Mouse (Mus musculus) cerebellum, postnatal 4 days (tissue): ENCODE data around the gene Il25.

Experiments used
- DNase-seq, 2 experiments: peaks; one replicate each; pipeline ENCODE4 v3.0.0; 2022; ENCODE audit warnings: low spot score in 2 of 2, mixed read lengths in 1 of 2

Il25 gene

GRCm38 (mm10) chr14:54932645-54933150, at the start of gene Il25:
Gene Il25, plus strand, starts transcription at chr14:54932695.
- DNase-seq = no peak

- peak; percentile 68 to 83 for DNase-seq
These were observed 49.1 kb upstream of the Il25 start, which contains the start of the genes Bcl2l2 and Gm20521 for GRCm38 (mm10) chr14:54883154-54884021. Gene Bcl2l2, plus strand, starts transcription at chr14:54883377. Gene Gm20521, plus strand, starts transcription at chr14:54883441.

GRCm38 (mm10) chr14:54884022-54884712, 48.3 kb upstream of the Il25 start:
- no peak for DNase-seq

- no peak for DNase-seq
These were observed 47.2 kb upstream of the Il25 start for GRCm38 (mm10) chr14:54885309-54885708.

GRCm38 (mm10) chr14:54892200-54892599, 40.3 kb upstream of the Il25 start, which contains the start of gene Pabpn1:
Gene Pabpn1, plus strand, starts transcription at chr14:54892500.
- DNase-seq = no peak

GRCm38 (mm10) chr14:54893651-54894181, 38.8 kb upstream of the Il25 start:
- DNase-seq = peak; percentile 94 to 97

- DNase-seq = no peak
These were observed 38.0 kb upstream of the Il25 start for GRCm38 (mm10) chr14:54894296-54895151.

GRCm38 (mm10) chr14:54897445-54897844, 35.0 kb upstream of the Il25 start:
- DNase-seq = no peak

GRCm38 (mm10) chr14:54900383-54900782, 32.1 kb upstream of the Il25 start:
- DNase-seq = peak in 1 of 2 experiments; percentile 63

- no peak for DNase-seq
These were observed 28.9 kb upstream of the Il25 start for GRCm38 (mm10) chr14:54903641-54904040.

GRCm38 (mm10) chr14:54908682-54909081, 23.8 kb upstream of the Il25 start:
- DNase-seq = no peak

- peak in 1 of 2 experiments; percentile 46 for DNase-seq
These were observed 20.2 kb upstream of the Il25 start for GRCm38 (mm10) chr14:54912109-54912850.

- peak; percentile 69 to 81 for DNase-seq
These were observed 19.6 kb upstream of the Il25 start, which contains the start of gene Slc22a17 for GRCm38 (mm10) chr14:54912886-54913285. Gene Slc22a17, minus strand, starts transcription at chr14:54913132.

- no peak for DNase-seq
These were observed 19.2 kb upstream of the Il25 start for GRCm38 (mm10) chr14:54913343-54913742.

- DNase-seq = no peak
These were observed 12.3 kb upstream of the Il25 start for GRCm38 (mm10) chr14:54920076-54920685.

- peak in 1 of 2 experiments; percentile 53 for DNase-seq
These were observed 7.7 kb upstream of the Il25 start for GRCm38 (mm10) chr14:54924641-54925348.

- DNase-seq = peak; percentile 48 to 72
These were observed 6.8 kb upstream of the Il25 start, which contains the start of gene Efs for GRCm38 (mm10) chr14:54925349-54926342. Gene Efs, minus strand, starts transcription at chr14:54926126.
